Mouse (Mus musculus) kidney, adult 2 months (tissue): ENCODE measurements around the gene Galr3. TPM values are rescaled to one million over a fixed set of nuclear protein-coding genes. Genes with fewer than 3 reads are reported as not detected.

Experiments used
- DNase-seq: peaks from one replicate; pipeline ENCODE4 v3.0.0; 2021
- H3K27ac ChIP-seq: fragments of 200-500 bp; 2 replicates; pipeline ENCODE4 v1.5.1; 2012; ENCODE audit warnings: low read depth, low read length, control low read depth, inconsistent platforms; ENCODE audit not compliant: insufficient read depth
- H3K27me3 ChIP-seq: fragments of 200-500 bp; replicated peaks from 2 replicates; pipeline ENCODE4 v1.6.1; 2012; ENCODE audit warnings: mild to moderate bottlenecking, moderate library complexity, low read length, inconsistent platforms; ENCODE audit not compliant: control insufficient read depth, insufficient read depth
- H3K36me3 ChIP-seq: fragments of 200-500 bp; 2 replicates; pipeline ENCODE4 v1.6.1; 2012; ENCODE audit warnings: mild to moderate bottlenecking, moderate library complexity, low read length, inconsistent platforms; ENCODE audit not compliant: control insufficient read depth, insufficient read depth
- H3K4me1 ChIP-seq: fragments of 200-500 bp; 2 replicates; pipeline ENCODE4 v1.6.1; 2011; ENCODE audit warnings: low read length; ENCODE audit not compliant: control insufficient read depth, insufficient read depth
- H3K4me3 ChIP-seq: fragments of 200-500 bp; 2 replicates; pipeline ENCODE4 v1.5.1; 2011; ENCODE audit warnings: mild to moderate bottlenecking, low read depth, low read length, control low read depth; ENCODE audit not compliant: insufficient read depth
- CTCF ChIP-seq: fragments of 200-500 bp; conservative IDR thresholded peaks from 2 replicates; pipeline ENCODE4 v1.5.1; 2011; ENCODE audit warnings: low read depth, mild to moderate bottlenecking, control low read depth, low read length, moderate library complexity, mixed read lengths; ENCODE audit not compliant: insufficient read depth, insufficient read length
- POLR2A ChIP-seq: fragments of 200-500 bp; IDR thresholded peaks from one replicate; pipeline ENCODE4 v1.6.1; 2011; ENCODE audit warnings: low read depth, low read length, control low read depth
- WGBS: fragments of 180-500 bp; shearing (Covaris S2); methylation state at CpG from one replicate; pipeline ENCODE4 v1.1.7; 2018; 5-methylcytosine and 5-hydroxymethylcytosine counted together
- polyA plus RNA-seq: library from polyadenylated mRNA; depleted of rRNA; stranded (reverse); fragments of >200 nt; gene quantifications from 2 replicates; pipeline ENCODE4 v1.2.3, GENCODE M21; 2012

Gene Galr3
- polyA plus RNA-seq, 1 experiment = 0.64 TPM

- peak; percentile 20 for DNase-seq
- 2% methylated on average over 105 of the region's 105 CpGs for WGBS
- Histone ChIP-seq H3K4me3 (peak overlapping the region; percentile 52), H3K36me3 (no peaks in the 10 kb centered on the region), H3K27ac (no peak overlapping the region), H3K4me1 (peaks cover 7% of the 10 kb centered on the region; the same call in 1 of the 2 replicates), H3K27me3 (no peaks in the 10 kb centered on the region)
- TF ChIP-seq CTCF = no peak
- no peak for TF ChIP-seq POLR2A
Observed at GRCm38 (mm10) chr15:79042721-79043491, 1.2 kb downstream of the Galr3 start.

DNA sequence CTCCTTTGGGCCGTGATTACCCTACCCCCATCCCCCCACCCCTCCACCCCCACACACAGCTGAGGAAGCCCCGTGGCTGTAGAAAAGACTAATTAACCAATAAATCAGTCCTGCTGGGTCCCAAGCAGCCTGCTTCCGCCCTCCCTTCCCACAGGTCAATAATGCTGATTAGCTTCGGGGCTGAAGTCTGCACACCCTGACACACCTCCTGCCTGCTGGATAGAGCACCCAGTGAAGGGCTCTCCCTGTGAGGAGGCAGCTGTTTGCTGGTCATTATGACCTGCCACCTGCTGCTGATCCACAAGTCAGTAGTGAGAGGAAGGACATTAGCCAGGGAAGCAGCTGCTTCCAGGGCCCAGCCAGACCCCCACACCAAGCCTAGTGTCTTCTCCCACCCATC lies 3.2 kb downstream of the Galr3 start:
- Histone ChIP-seq H3K27ac (no peak overlapping the region), H3K27me3 (no peaks in the 10 kb centered on the region), H3K4me3 (no peak overlapping the region), H3K36me3 (no peaks in the 10 kb centered on the region), H3K4me1 (peaks cover 4% of the 10 kb centered on the region; the same call in 1 of the 2 replicates)
- WGBS = 33% methylated on average over 4 of the region's 4 CpGs
- TF ChIP-seq POLR2A = no peak
- TF ChIP-seq CTCF = no peak
- no peak for DNase-seq

GRCm38 (mm10) chr15:79048186-79048585 lies 6.5 kb downstream of the Galr3 start:
- no peak for TF ChIP-seq CTCF
- TF ChIP-seq POLR2A = no peak
- no peaks in the 10 kb centered on the region for H3K27me3 ChIP-seq
- H3K4me3 ChIP-seq = no peak overlapping the region
- peaks cover 17% of the 10 kb centered on the region for H3K4me1 ChIP-seq
- DNase-seq = no peak
- no peaks in the 10 kb centered on the region for H3K36me3 ChIP-seq
- H3K27ac ChIP-seq = no peak overlapping the region
- 73% methylated on average over 4 of the region's 4 CpGs for WGBS

DNA sequence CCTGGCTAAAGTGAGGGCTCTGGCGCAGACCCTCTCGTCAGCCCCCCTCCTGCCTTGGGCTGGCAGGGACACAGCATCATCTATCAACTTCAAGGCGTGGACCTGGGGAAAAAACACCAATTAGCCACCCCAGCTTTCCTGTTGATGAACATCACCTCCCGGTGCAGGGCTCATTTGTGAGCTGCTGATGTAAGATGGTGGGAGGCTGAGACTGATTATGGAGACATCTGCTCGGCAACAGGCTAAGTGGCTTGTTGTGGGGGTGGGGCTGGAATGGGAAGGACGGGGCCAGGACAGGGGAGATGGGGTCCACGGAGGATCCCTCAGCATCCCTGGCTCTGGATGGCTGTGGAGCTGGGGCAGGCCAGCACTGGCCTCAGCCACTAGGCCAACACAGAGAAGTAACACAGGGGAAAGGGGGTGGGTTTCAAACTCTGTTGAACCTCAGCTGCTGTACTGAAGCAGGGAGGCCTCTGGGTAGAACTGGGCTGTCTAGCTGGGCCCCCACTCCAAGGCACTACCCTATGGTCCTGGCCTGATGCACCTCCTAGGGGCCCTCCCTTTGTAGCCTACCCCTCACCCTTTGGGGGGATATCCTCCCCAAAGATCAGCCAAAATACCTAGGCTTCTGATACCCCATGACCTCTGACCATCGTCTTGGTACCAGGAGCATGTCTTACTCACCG lies 8.6 kb downstream of the Galr3 start:
- no peaks in the 10 kb centered on the region; the same call in 1 of the 2 replicates for H3K36me3 ChIP-seq
- WGBS = 71% methylated on average over 9 of the region's 9 CpGs
- H3K4me3 ChIP-seq = no peak overlapping the region
- H3K27ac ChIP-seq = peak overlapping the region; percentile 75
- DNase-seq = no peak
- peaks cover 17% of the 10 kb centered on the region for H3K4me1 ChIP-seq
- TF ChIP-seq POLR2A (no peak), CTCF (no peak)
- H3K27me3 ChIP-seq = no peaks in the 10 kb centered on the region

GRCm38 (mm10) chr15:79050964-79051363 lies 9.3 kb downstream of the Galr3 start:
- DNase-seq = no peak
- H3K27ac ChIP-seq = peak overlapping the region; percentile 75
- peaks cover 17% of the 10 kb centered on the region for H3K4me1 ChIP-seq
- H3K27me3 ChIP-seq = no peaks in the 10 kb centered on the region
- TF ChIP-seq CTCF = no peak
- TF ChIP-seq POLR2A = no peak
- peaks cover 2% of the 10 kb centered on the region for H3K36me3 ChIP-seq
- peak overlapping the region; percentile 10; the same call in 1 of the 2 replicates for H3K4me3 ChIP-seq
- WGBS = 53% methylated on average over 2 of the region's 2 CpGs

DNA sequence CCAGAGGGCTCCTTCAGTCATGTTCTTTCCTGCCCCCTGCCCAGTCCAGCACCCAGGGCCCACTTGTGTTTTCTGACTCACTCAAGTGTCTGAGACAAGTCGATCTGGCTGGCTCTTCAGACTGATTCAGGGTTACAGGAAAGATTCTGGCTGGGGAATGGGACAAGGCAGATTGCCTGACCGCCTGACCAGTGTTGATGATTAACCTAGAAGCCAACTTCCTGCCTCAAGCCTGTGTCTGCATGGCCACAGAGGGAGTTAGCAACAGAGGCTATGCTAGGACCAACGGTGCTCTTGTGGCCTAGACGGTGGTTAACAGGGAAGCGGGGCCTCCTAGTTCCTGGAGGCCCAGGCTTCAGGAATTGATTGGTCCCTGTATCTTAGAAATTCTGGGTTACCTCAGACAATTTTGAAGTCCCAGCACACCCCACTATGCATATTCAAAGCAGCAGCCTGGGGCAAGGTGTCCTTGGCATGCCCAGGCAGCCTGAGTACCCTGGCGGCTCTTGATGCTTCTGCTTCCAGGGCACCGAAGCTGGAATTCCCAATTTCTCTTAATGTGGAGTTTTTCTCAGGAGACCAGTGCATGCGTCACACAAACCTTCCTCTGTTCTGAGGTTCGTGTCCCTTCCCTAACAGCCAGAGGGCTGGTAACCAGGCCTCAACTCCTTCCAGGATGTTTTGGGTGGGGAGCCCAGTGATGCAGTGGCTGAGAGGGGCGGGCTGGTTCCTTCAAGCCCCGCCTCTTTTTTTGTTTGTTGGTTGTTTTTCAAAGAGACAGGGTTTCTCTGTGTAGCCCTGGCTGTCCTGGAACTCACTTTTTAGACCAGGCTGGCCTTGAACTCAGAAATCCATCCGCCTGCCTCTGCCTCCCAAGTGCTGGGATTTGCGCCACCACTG lies 10.0 kb downstream of the Galr3 start:
- H3K4me3 ChIP-seq = peak overlapping the region; percentile 10; the same call in 1 of the 2 replicates
- DNase-seq = peak; percentile 94
- peak overlapping the region; percentile 75 for H3K27ac ChIP-seq
- peak; percentile 1; the same call in 1 of the 2 replicates for TF ChIP-seq CTCF
- TF ChIP-seq POLR2A = no peak
- no peaks in the 10 kb centered on the region for H3K27me3 ChIP-seq
- H3K36me3 ChIP-seq = peaks cover 4% of the 10 kb centered on the region
- H3K4me1 ChIP-seq = peaks cover 17% of the 10 kb centered on the region
- WGBS = 39% methylated on average over 13 of the region's 13 CpGs
